Mouse (Mus musculus) bone marrow, adult 2 months (tissue): ENCODE results near the gene Cap2.

ENCODE experiments used
- CTCF ChIP-seq: fragments of 200-500 bp; IDR thresholded peaks from 2 replicates; pipeline ENCODE4 v1.5.1; 2011; ENCODE audit warnings: low read length, control low read depth; ENCODE audit not compliant: control insufficient read depth, insufficient read depth
- POLR2A ChIP-seq: fragments of 200-500 bp; IDR thresholded peaks from 2 replicates; pipeline ENCODE4 v1.6.1; 2011; ENCODE audit warnings: low read depth, mild to moderate bottlenecking, control low read depth, low read length, borderline replicate concordance; ENCODE audit not compliant: control insufficient read depth

GRCm38 (mm10) chr13:46540943-46541342 is 39.3 kb downstream of the Cap2 start:
- TF ChIP-seq POLR2A: no peak
- no peak for TF ChIP-seq CTCF
